Mouse (Mus musculus) limb, embryonic 10.5 days (tissue): Measurements from ENCODE around the gene Medag. TPM values are rescaled to one million over a fixed set of nuclear protein-coding genes. Genes with fewer than 3 reads are reported as not detected.

Experiments used
- DNase-seq: peaks from one replicate; pipeline ENCODE4 v3.0.0-alpha.2; 2017; ENCODE audit warnings: low spot score
- H3K27ac ChIP-seq: fragments of 300-500 bp; sonication (generic); 2 replicates; pipeline ENCODE4 v1.5.1; 2016; ENCODE audit warnings: mild to moderate bottlenecking
- H3K27me3 ChIP-seq: fragments of 300-500 bp; sonication (generic); 2 replicates; pipeline ENCODE4 v1.6.1; 2016; ENCODE audit warnings: low read depth, mild to moderate bottlenecking; ENCODE audit not compliant: poor library complexity, severe bottlenecking
- H3K36me3 ChIP-seq: fragments of 300-500 bp; sonication (generic); 2 replicates; pipeline ENCODE4 v1.6.1; 2016; ENCODE audit warnings: mild to moderate bottlenecking, moderate library complexity
- H3K4me1 ChIP-seq: fragments of 300-500 bp; sonication (generic); 2 replicates; pipeline ENCODE4 v1.6.1; 2016
- H3K4me3 ChIP-seq: fragments of 300-500 bp; sonication (generic); 2 replicates; pipeline ENCODE4 v1.5.1; 2016; ENCODE audit warnings: mild to moderate bottlenecking, moderate library complexity
- H3K9me3 ChIP-seq: fragments of 300-500 bp; sonication (generic); replicated peaks from 2 replicates; pipeline ENCODE4 v1.6.1; 2016; ENCODE audit warnings: mild to moderate bottlenecking
- WGBS: fragments of 180-500 bp; shearing (Covaris S2); methylation state at CpG from one replicate; pipeline ENCODE4 v1.1.7; 2016; 5-methylcytosine and 5-hydroxymethylcytosine counted together
- polyA plus RNA-seq: library from polyadenylated mRNA; unstranded; fragments of >200 nt; fragmentation: Nextera tagmentation; extraction: Ambion mirVana; gene quantifications from 2 replicates; pipeline ENCODE4 v1.2.1, GENCODE M21; 2016

Medag gene
- polyA plus RNA-seq, 1 experiment from 2014 or later = 0.26 TPM

GRCm38 (mm10) chr5:149441646-149442276 is 30.2 kb downstream of the Medag start:
- 65% methylated on average over 14 of the region's 14 CpGs for WGBS
- Histone ChIP-seq H3K9me3 (no peaks in the 10 kb centered on the region), H3K36me3 (no peaks in the 10 kb centered on the region), H3K27ac (0 out of 2 replicates have a peak overlapping the region, but pooled peaks have one; percentile 14), H3K4me1 (peaks cover 49% of the 10 kb centered on the region), H3K4me3 (no peak overlapping the region), H3K27me3 (no peaks in the 10 kb centered on the region)
- no peak for DNase-seq

- H3K9me3 ChIP-seq = no peaks in the 10 kb centered on the region
- no peak overlapping the region for H3K4me3 ChIP-seq
- H3K27me3 ChIP-seq = no peaks in the 10 kb centered on the region
- H3K27ac ChIP-seq = 0 out of 2 replicates have a peak overlapping the region, but pooled peaks have one; percentile 14
- H3K36me3 ChIP-seq = no peaks in the 10 kb centered on the region
- peaks cover 47% of the 10 kb centered on the region for H3K4me1 ChIP-seq
- 84% methylated on average over 15 of the region's 15 CpGs for WGBS
- DNase-seq = no peak
These were observed 30.7 kb downstream of the Medag start for GRCm38 (mm10) chr5:149442277-149442660.

- Histone ChIP-seq H3K27ac (no peak overlapping the region), H3K4me3 (no peak overlapping the region), H3K36me3 (no peaks in the 10 kb centered on the region), H3K27me3 (no peaks in the 10 kb centered on the region), H3K4me1 (peaks cover 37% of the 10 kb centered on the region), H3K9me3 (no peaks in the 10 kb centered on the region)
- DNase-seq = no peak
- WGBS = 87% methylated on average over 4 of the region's 4 CpGs
These were observed 32.9 kb downstream of the Medag start for GRCm38 (mm10) chr5:149444451-149444850.

- H3K9me3 ChIP-seq = no peaks in the 10 kb centered on the region
- no peak overlapping the region for H3K4me3 ChIP-seq
- DNase-seq = no peak
- WGBS = 90% methylated on average over 7 of the region's 7 CpGs
- no peaks in the 10 kb centered on the region for H3K27me3 ChIP-seq
- no peaks in the 10 kb centered on the region for H3K36me3 ChIP-seq
- H3K27ac ChIP-seq = no peak overlapping the region
- peaks cover 22% of the 10 kb centered on the region for H3K4me1 ChIP-seq
These were observed 34.9 kb downstream of the Medag start for GRCm38 (mm10) chr5:149446495-149446894.

GRCm38 (mm10) chr5:149447733-149448132 is 36.2 kb downstream of the Medag start:
- Histone ChIP-seq H3K27ac (no peak overlapping the region), H3K27me3 (no peaks in the 10 kb centered on the region), H3K4me1 (peaks cover 12% of the 10 kb centered on the region), H3K4me3 (no peak overlapping the region), H3K36me3 (no peaks in the 10 kb centered on the region), H3K9me3 (no peaks in the 10 kb centered on the region)
- WGBS = 88% methylated on average over 5 of the region's 5 CpGs
- no peak for DNase-seq

- DNase-seq = no peak
- no peaks in the 10 kb centered on the region for H3K9me3 ChIP-seq
- WGBS = 75% methylated on average over 7 of the region's 7 CpGs
- no peaks in the 10 kb centered on the region for H3K36me3 ChIP-seq
- no peak overlapping the region for H3K4me3 ChIP-seq
- no peaks in the 10 kb centered on the region for H3K27me3 ChIP-seq
- H3K4me1 ChIP-seq = peaks cover 5% of the 10 kb centered on the region
- no peak overlapping the region for H3K27ac ChIP-seq
These were observed 37.9 kb downstream of the Medag start for GRCm38 (mm10) chr5:149449406-149449805.

GRCm38 (mm10) chr5:149451209-149451681 is 39.7 kb downstream of the Medag start:
- H3K4me3 ChIP-seq = no peak overlapping the region
- 91% methylated on average over 7 of the region's 7 CpGs for WGBS
- no peak overlapping the region for H3K27ac ChIP-seq
- no peaks in the 10 kb centered on the region for H3K27me3 ChIP-seq
- H3K4me1 ChIP-seq = no peaks in the 10 kb centered on the region
- DNase-seq = no peak
- H3K36me3 ChIP-seq = no peaks in the 10 kb centered on the region
- no peaks in the 10 kb centered on the region for H3K9me3 ChIP-seq

- no peaks in the 10 kb centered on the region for H3K27me3 ChIP-seq
- H3K4me3 ChIP-seq = no peak overlapping the region
- 34% methylated on average over 6 of the region's 6 CpGs for WGBS
- no peak overlapping the region for H3K27ac ChIP-seq
- H3K9me3 ChIP-seq = no peaks in the 10 kb centered on the region
- DNase-seq = peak; percentile 83
- no peaks in the 10 kb centered on the region for H3K36me3 ChIP-seq
- peaks cover 3% of the 10 kb centered on the region; the same call in 1 of the 2 replicates for H3K4me1 ChIP-seq
These were observed 42.7 kb downstream of the Medag start for GRCm38 (mm10) chr5:149454281-149454680.

- Histone ChIP-seq H3K4me1 (peaks cover 3% of the 10 kb centered on the region; the same call in 1 of the 2 replicates), H3K4me3 (no peak overlapping the region), H3K36me3 (no peaks in the 10 kb centered on the region), H3K27ac (no peak overlapping the region), H3K9me3 (no peaks in the 10 kb centered on the region), H3K27me3 (no peaks in the 10 kb centered on the region)
- no peak for DNase-seq
- 90% methylated on average over 7 of the region's 7 CpGs for WGBS
These were observed 45.0 kb downstream of the Medag start for GRCm38 (mm10) chr5:149456544-149456943.

- Histone ChIP-seq H3K9me3 (no peaks in the 10 kb centered on the region), H3K4me1 (peaks cover 17% of the 10 kb centered on the region), H3K36me3 (no peaks in the 10 kb centered on the region), H3K27me3 (no peaks in the 10 kb centered on the region), H3K4me3 (no peak overlapping the region), H3K27ac (no peak overlapping the region)
- no peak for DNase-seq
- WGBS = 85% methylated on average over 3 of the region's 3 CpGs
These were observed 50.5 kb downstream of the Medag start for GRCm38 (mm10) chr5:149462071-149462470.

GRCm38 (mm10) chr5:149465305-149465704 is 53.8 kb downstream of the Medag start:
- DNase-seq = no peak
- 42% methylated on average over 5 of the region's 5 CpGs for WGBS
- no peak overlapping the region for H3K27ac ChIP-seq
- no peak overlapping the region for H3K4me3 ChIP-seq
- H3K9me3 ChIP-seq = no peaks in the 10 kb centered on the region
- H3K36me3 ChIP-seq = no peaks in the 10 kb centered on the region
- H3K27me3 ChIP-seq = no peaks in the 10 kb centered on the region
- H3K4me1 ChIP-seq = peaks cover 13% of the 10 kb centered on the region

GRCm38 (mm10) chr5:149474142-149474541 is 62.6 kb downstream of the Medag start:
- Histone ChIP-seq H3K4me1 (no peaks in the 10 kb centered on the region), H3K9me3 (no peaks in the 10 kb centered on the region), H3K4me3 (no peak overlapping the region), H3K27ac (no peak overlapping the region), H3K27me3 (no peaks in the 10 kb centered on the region), H3K36me3 (no peaks in the 10 kb centered on the region)
- DNase-seq = no peak
- WGBS = 93% methylated on average over 9 of the region's 9 CpGs

- H3K27me3 ChIP-seq = no peaks in the 10 kb centered on the region
- no peak overlapping the region for H3K27ac ChIP-seq
- no peaks in the 10 kb centered on the region for H3K36me3 ChIP-seq
- WGBS = 93% methylated on average over 16 of the region's 16 CpGs
- no peaks in the 10 kb centered on the region for H3K4me1 ChIP-seq
- no peaks in the 10 kb centered on the region for H3K9me3 ChIP-seq
- H3K4me3 ChIP-seq = no peak overlapping the region
- DNase-seq = no peak
These were observed 63.3 kb downstream of the Medag start for GRCm38 (mm10) chr5:149474701-149475468.
